Mouse (Mus musculus): ENCODE measurements around the gene Tent5a.

- no peak for TF ChIP-seq POLR2A (IDR thresholded peaks at IDR 0.05; ENCODE audit: borderline replicate concordance, extremely low read depth, low read depth, low read length)
- no peak for TF ChIP-seq CTCF (IDR thresholded peaks at IDR 0.05; ENCODE audit: insufficient read depth, low read length)
Observed at GRCm38 (mm10) chr9:85325201-85325868, 1.8 kb downstream of the Tent5a start.
